Mouse (Mus musculus) heart, embryonic 14.5 days (tissue): ENCODE data around the gene Zfp524. TPM values are rescaled to one million over a fixed set of nuclear protein-coding genes. Genes with fewer than 3 reads are reported as not detected.

Experiments used
- ATAC-seq: fragments of 200-750 bp; cut with Nextera tagmentation; 2 replicates; pipeline ENCODE4 v1.8.0; 2017; ENCODE audit warnings: low read depth, moderate TSS enrichment; ENCODE audit not compliant: insufficient number of reproducible peaks, insufficient read depth, low FRiP score
- H3K27ac ChIP-seq, 2 experiments: fragments of 200-500 bp in 1 of 2; fragments of 300-500 bp in 1 of 2; sonication (generic) in 1 of 2; replicated peaks in 1 of 2; 2 replicates each; pipeline ENCODE4 v1.5.1; 2012 to 2014; ENCODE audit warnings: low read depth in 2 of 2, low read length in 2 of 2, control low read depth in 1 of 2, mild to moderate bottlenecking in 1 of 2, mixed read lengths in 1 of 2; ENCODE audit not compliant: control insufficient read depth in 1 of 2, insufficient read depth in 1 of 2
- H3K27me3 ChIP-seq: fragments of 300-500 bp; sonication (generic); 2 replicates; pipeline ENCODE4 v1.6.1; 2014; ENCODE audit warnings: mild to moderate bottlenecking, low read length, control low read depth; ENCODE audit not compliant: control insufficient read depth, insufficient read depth
- H3K36me3 ChIP-seq: fragments of 300-500 bp; sonication (generic); 2 replicates; pipeline ENCODE4 v1.6.1; 2014; ENCODE audit warnings: mild to moderate bottlenecking, control low read depth, low read length, mixed read lengths; ENCODE audit not compliant: control insufficient read depth, insufficient read depth
- H3K4me1 ChIP-seq, 2 experiments: fragments of 200-500 bp in 1 of 2; fragments of 300-500 bp in 1 of 2; sonication (generic) in 1 of 2; 2 replicates each; pipeline ENCODE4 v1.6.1; 2012 to 2014; ENCODE audit warnings: low read length in 2 of 2, control low read depth in 1 of 2, mixed read lengths in 1 of 2; ENCODE audit not compliant: control insufficient read depth in 2 of 2, insufficient read depth in 2 of 2
- H3K4me2 ChIP-seq: fragments of 300-500 bp; sonication (generic); 2 replicates; pipeline ENCODE4 v1.6.1; 2014; ENCODE audit warnings: mild to moderate bottlenecking, low read length
- H3K4me3 ChIP-seq, 2 experiments: fragments of 200-500 bp in 1 of 2; fragments of 300-500 bp in 1 of 2; sonication (generic) in 1 of 2; 2 replicates each; pipeline ENCODE4 v1.5.1; 2012 to 2014; ENCODE audit warnings: low read length in 2 of 2, mild to moderate bottlenecking in 2 of 2, control low read depth in 1 of 2, low read depth in 1 of 2, moderate library complexity in 1 of 2; ENCODE audit not compliant: control insufficient read depth in 1 of 2, insufficient read depth in 1 of 2
- H3K9ac ChIP-seq: fragments of 300-500 bp; sonication (generic); 2 replicates; pipeline ENCODE4 v1.6.1; 2014; ENCODE audit warnings: mild to moderate bottlenecking, low read length
- H3K9me3 ChIP-seq: fragments of 300-500 bp; sonication (generic); 2 replicates; pipeline ENCODE4 v1.6.1; 2016; ENCODE audit warnings: low read length, control low read depth; ENCODE audit not compliant: control insufficient read depth
- WGBS: fragments of 180-500 bp; shearing (Covaris S2); extraction: QIAGEN DNeasy Blood & Tissue Kit; methylation state at CpG from one replicate; pipeline ENCODE4 v1.1.7; 2014; 5-methylcytosine and 5-hydroxymethylcytosine counted together
- polyA plus RNA-seq: library from polyadenylated mRNA; unstranded; fragments of >200 nt; fragmentation: Nextera tagmentation; extraction: Ambion mirVana; gene quantifications from 2 replicates; pipeline ENCODE4 v1.2.1, GENCODE M21; 2014

Gene Zfp524
- polyA plus RNA-seq, 1 experiment from 2014 or later: 12.6 TPM

GRCm38 (mm10) chr7:5037467-5037866 lies 23.3 kb downstream of the Zfp524 start:
- no peaks in the 10 kb centered on the region for H3K9me3 ChIP-seq
- peaks cover 41% of the 10 kb centered on the region for H3K36me3 ChIP-seq
- no peaks in the 10 kb centered on the region for H3K27me3 ChIP-seq
- WGBS: 71% methylated on average over 8 of the region's 8 CpGs
- peak overlapping the region; percentile 72 to 94; a peak in 3 of 4 replicates for H3K27ac ChIP-seq
- H3K9ac ChIP-seq: peak overlapping the region; percentile 76; the same call in 1 of the 2 replicates
- peak overlapping the region; percentile 65 for H3K4me2 ChIP-seq
- peak overlapping the region; percentile 66 to 75; a peak in 3 of 4 replicates for H3K4me3 ChIP-seq
- peaks cover 2 to 11% of the 10 kb centered on the region in 2 experiments; a peak in 3 of 4 replicates for H3K4me1 ChIP-seq
- no peak for ATAC-seq

GRCm38 (mm10) chr7:5038109-5038732 lies 24.0 kb downstream of the Zfp524 start, which contains the start of gene Zfp784:
Gene Zfp784 (minus strand): TSS chr7:5038446.
- Histone ChIP-seq H3K4me1 (peaks cover 2 to 11% of the 10 kb centered on the region in 2 experiments; a peak in 3 of 4 replicates), H3K4me3 (peak within 1 kb of the TSS; percentile 66 to 75), H3K36me3 (peaks cover 34% of the 10 kb centered on the region), H3K9me3 (no peaks in the 10 kb centered on the region), H3K9ac (peak within 1 kb of the TSS; percentile 76), H3K27ac (peak within 1 kb of the TSS; percentile 86 to 94), H3K4me2 (peak within 1 kb of the TSS; percentile 65), H3K27me3 (no peaks in the 10 kb centered on the region)
- ATAC-seq: peak; percentile 92
- WGBS: under 1% methylated on average over 48 of the region's 48 CpGs

GRCm38 (mm10) chr7:5038940-5039339 lies 24.7 kb downstream of the Zfp524 start:
- Histone ChIP-seq H3K9me3 (no peaks in the 10 kb centered on the region), H3K4me1 (peaks cover 2 to 11% of the 10 kb centered on the region in 2 experiments; a peak in 3 of 4 replicates), H3K9ac (peak overlapping the region; percentile 76), H3K27ac (peak overlapping the region in 1 of 2 experiments; percentile 94; a peak in 1 of 4 replicates), H3K4me3 (peak overlapping the region; percentile 66 to 75; a peak in 3 of 4 replicates), H3K27me3 (no peaks in the 10 kb centered on the region), H3K4me2 (peak overlapping the region; percentile 65), H3K36me3 (peaks cover 27% of the 10 kb centered on the region)
- no peak for ATAC-seq
- WGBS: 30% methylated on average over 5 of the region's 5 CpGs

- peaks cover 4% of the 10 kb centered on the region; the same call in 1 of the 2 replicates for H3K36me3 ChIP-seq
- H3K27ac ChIP-seq: no peak overlapping the region
- no peak overlapping the region for H3K4me3 ChIP-seq
- H3K9ac ChIP-seq: no peak overlapping the region
- H3K4me2 ChIP-seq: no peak overlapping the region
- H3K9me3 ChIP-seq: no peaks in the 10 kb centered on the region
- H3K4me1 ChIP-seq: no peaks in the 10 kb centered on the region
- WGBS: 51% methylated on average over 2 of the region's 2 CpGs
- no peak for ATAC-seq
- no peaks in the 10 kb centered on the region for H3K27me3 ChIP-seq
These were observed 30.8 kb downstream of the Zfp524 start for GRCm38 (mm10) chr7:5044981-5045380.

GRCm38 (mm10) chr7:5046112-5046511 lies 31.9 kb downstream of the Zfp524 start:
- Histone ChIP-seq H3K4me2 (no peak overlapping the region), H3K4me1 (peaks cover 3 to 7% of the 10 kb centered on the region in 2 experiments; a peak in 3 of 4 replicates), H3K27me3 (no peaks in the 10 kb centered on the region), H3K27ac (no peak overlapping the region), H3K36me3 (peaks cover 4% of the 10 kb centered on the region; the same call in 1 of the 2 replicates), H3K9me3 (no peaks in the 10 kb centered on the region), H3K4me3 (no peak overlapping the region), H3K9ac (no peak overlapping the region)
- 64% methylated on average over 2 of the region's 2 CpGs for WGBS
- no peak for ATAC-seq

GRCm38 (mm10) chr7:5047313-5047712 lies 33.1 kb downstream of the Zfp524 start:
- Histone ChIP-seq H3K4me3 (no peak overlapping the region), H3K9me3 (no peaks in the 10 kb centered on the region), H3K36me3 (no peaks in the 10 kb centered on the region), H3K27ac (no peak overlapping the region), H3K4me2 (no peak overlapping the region), H3K4me1 (peaks cover 4 to 13% of the 10 kb centered on the region in 2 experiments), H3K27me3 (peaks cover 6% of the 10 kb centered on the region), H3K9ac (no peak overlapping the region)
- WGBS: 15% methylated on average over 2 of the region's 2 CpGs
- ATAC-seq: no peak

- Histone ChIP-seq H3K4me2 (peak within 1 kb of the TSS; percentile 94), H3K4me3 (peak within 1 kb of the TSS; percentile 67 to 77), H3K4me1 (peaks cover 9 to 32% of the 10 kb centered on the region in 2 experiments), H3K9ac (peak within 1 kb of the TSS; percentile 86), H3K36me3 (no peaks in the 10 kb centered on the region), H3K27me3 (peaks cover 48% of the 10 kb centered on the region), H3K27ac (peak within 1 kb of the TSS in 1 of 2 experiments; percentile 55; a peak in 2 of 4 replicates), H3K9me3 (no peaks in the 10 kb centered on the region)
- peak; percentile 78 for ATAC-seq
- WGBS: 2% methylated on average over 65 of the region's 65 CpGs
These were observed 37.3 kb downstream of the Zfp524 start, which contains the start of gene Zfp580 for GRCm38 (mm10) chr7:5051193-5052192. Gene Zfp580 (plus strand): TSS chr7:5051538.
